Mouse (Mus musculus) cerebral cortex, adult 2 months (tissue): ENCODE results near the gene Ccdc167.

Experiments
- WGBS: fragments of 180-500 bp; shearing (Covaris S2); methylation state at CpG from one replicate; pipeline ENCODE4 v1.1.7; 2018; 5-methylcytosine and 5-hydroxymethylcytosine counted together

The Ccdc167 gene

GRCm38 (mm10) chr17:29719628-29720575 is 3.1 kb upstream of the Ccdc167 start:
- 80% methylated on average over 13 of the region's 13 CpGs for WGBS

- WGBS = 67% methylated on average over 8 of the region's 8 CpGs
Measured at GRCm38 (mm10) chr17:29718660-29719059, 1.8 kb upstream of the Ccdc167 start.

- WGBS = 82% methylated on average over 4 of the region's 4 CpGs
Measured at GRCm38 (mm10) chr17:29713734-29714133, 3.1 kb downstream of the Ccdc167 start.

GRCm38 (mm10) chr17:29712565-29712964 is 4.3 kb downstream of the Ccdc167 start:
- WGBS = 66% methylated on average over 7 of the region's 7 CpGs

- WGBS = 83% methylated on average over 8 of the region's 8 CpGs
Measured at GRCm38 (mm10) chr17:29711745-29712431, 5.0 kb downstream of the Ccdc167 start.

- 50% methylated on average over 19 of the region's 19 CpGs for WGBS
Measured at GRCm38 (mm10) chr17:29711076-29711744, 5.6 kb downstream of the Ccdc167 start.

GRCm38 (mm10) chr17:29710562-29711044 is 6.2 kb downstream of the Ccdc167 start:
- 48% methylated on average over 11 of the region's 11 CpGs for WGBS

GRCm38 (mm10) chr17:29708783-29709182 is 8.1 kb downstream of the Ccdc167 start:
- WGBS = 83% methylated on average over 5 of the region's 5 CpGs

- WGBS = 57% methylated on average over 5 of the region's 5 CpGs
Measured at GRCm38 (mm10) chr17:29706981-29707545, 9.8 kb downstream of the Ccdc167 start.

GRCm38 (mm10) chr17:29705881-29706280 is 11.0 kb downstream of the Ccdc167 start:
- 73% methylated on average over 5 of the region's 5 CpGs for WGBS

GRCm38 (mm10) chr17:29704781-29705180 is 12.1 kb downstream of the Ccdc167 start:
- 31% methylated on average over 3 of the region's 3 CpGs for WGBS

GRCm38 (mm10) chr17:29702938-29703710 is 13.7 kb downstream of the Ccdc167 start:
- WGBS = 56% methylated on average over 4 of the region's 4 CpGs

GRCm38 (mm10) chr17:29700573-29700972 is 16.3 kb downstream of the Ccdc167 start:
- WGBS = 96% methylated on average over 7 of the region's 7 CpGs

GRCm38 (mm10) chr17:29698421-29698820 is 18.4 kb downstream of the Ccdc167 start:
- WGBS = 92% methylated on average over 6 of the region's 6 CpGs

- 85% methylated on average over 8 of the region's 8 CpGs for WGBS
Measured at GRCm38 (mm10) chr17:29696940-29697339, 19.9 kb downstream of the Ccdc167 start.

- WGBS = 84% methylated on average over 4 of the region's 4 CpGs
Measured at GRCm38 (mm10) chr17:29694516-29694915, 22.3 kb downstream of the Ccdc167 start.

GRCm38 (mm10) chr17:29693571-29693970 is 23.3 kb downstream of the Ccdc167 start:
- 88% methylated on average over 2 of the region's 2 CpGs for WGBS

- 76% methylated on average over 2 of the region's 2 CpGs for WGBS
Measured at GRCm38 (mm10) chr17:29692827-29693226, 24.0 kb downstream of the Ccdc167 start.

GRCm38 (mm10) chr17:29690257-29690656 is 26.6 kb downstream of the Ccdc167 start:
- 83% methylated on average over 6 of the region's 6 CpGs for WGBS

GRCm38 (mm10) chr17:29688610-29689009 is 28.2 kb downstream of the Ccdc167 start:
- 70% methylated on average over 10 of the region's 10 CpGs for WGBS

GRCm38 (mm10) chr17:29687373-29687772 is 29.5 kb downstream of the Ccdc167 start:
- 78% methylated on average over 6 of the region's 6 CpGs for WGBS
